Mouse (Mus musculus) c-Kit-negative CD71-positive TER-119-positive erythroid progenitor cells, embryonic 14.5 days (primary cell): ENCODE data around the gene Syn2.

Source experiments
- DNase-seq: peaks from one replicate; pipeline ENCODE4 v3.0.0-alpha.2; 2013; ENCODE audit warnings: low read depth, low spot score

Syn2 gene

GRCm38 (mm10) chr6:115291068-115291467 is 156.4 kb downstream of the Syn2 start:
- no peak for DNase-seq

- no peak for DNase-seq
Observed at GRCm38 (mm10) chr6:115291823-115292222, 157.1 kb downstream of the Syn2 start.

GRCm38 (mm10) chr6:115292621-115293020 is 157.9 kb downstream of the Syn2 start:
- no peak for DNase-seq

- no peak for DNase-seq
Observed at GRCm38 (mm10) chr6:115293877-115294276, 159.2 kb downstream of the Syn2 start.

GRCm38 (mm10) chr6:115307134-115307533 is 172.4 kb downstream of the Syn2 start:
- no peak for DNase-seq

- no peak for DNase-seq
Observed at GRCm38 (mm10) chr6:115312780-115313179, 178.1 kb downstream of the Syn2 start.

- DNase-seq = no peak
Observed at GRCm38 (mm10) chr6:115313235-115313738, 178.6 kb downstream of the Syn2 start.

- DNase-seq = no peak
Observed at GRCm38 (mm10) chr6:115313910-115314309, 179.2 kb downstream of the Syn2 start.

- DNase-seq = no peak
Observed at GRCm38 (mm10) chr6:115315770-115316169, 181.1 kb downstream of the Syn2 start.

- DNase-seq = no peak
Observed at GRCm38 (mm10) chr6:115316811-115317221, 182.1 kb downstream of the Syn2 start.

GRCm38 (mm10) chr6:115318811-115319210 is 184.1 kb downstream of the Syn2 start:
- no peak for DNase-seq

- no peak for DNase-seq
Observed at GRCm38 (mm10) chr6:115319686-115320085, 185.0 kb downstream of the Syn2 start.

GRCm38 (mm10) chr6:115320927-115321714 is 186.4 kb downstream of the Syn2 start:
- DNase-seq = no peak

- DNase-seq = no peak
Observed at GRCm38 (mm10) chr6:115321883-115322351, 187.2 kb downstream of the Syn2 start.

GRCm38 (mm10) chr6:115322956-115323355 is 188.3 kb downstream of the Syn2 start:
- DNase-seq = no peak

- no peak for DNase-seq
Observed at GRCm38 (mm10) chr6:115330964-115331363, 196.3 kb downstream of the Syn2 start.
